ENCODE assay signal across 11 mouse cellular contexts in genomic region chr11:33872716-33873048, GRCm38 (mm10).
A peak's percentile ranks its signal among the peaks of the same experiment; 100 is the strongest.
DNase-seq lines count a peak whose midpoint lies in the region; ATAC-seq and TF ChIP-seq lines count a peak whose summit lies in the region.
"Had no signal": no experiment of that assay in that cellular context is flagged by ENCODE, and none has a peak within 500 bp of the region (broad histone marks: within the 10 kb centered on the region; RNA-seq: fewer than 3 reads in every experiment).

No protein-coding gene starts in this region.

- peak overlapping the region; percentile 28 for H3K4me2 ChIP-seq in heart, embryonic 13.5 days
- no peak overlapping the region for H3K4me2 ChIP-seq in lung, embryonic 14.5 days
- H3K4me2 ChIP-seq in hindbrain, embryonic 16.5 days (ENCODE audit: low read length), result no peak overlapping the region
- H3K4me2 ChIP-seq in liver, postnatal 0 days (ENCODE audit: low read depth, low read length), result no peak overlapping the region
- H3K4me2 ChIP-seq: hindbrain, embryonic 15.5 days had no signal

- H3K9me3 ChIP-seq in heart, embryonic 13.5 days, result peaks cover 10% of the 10 kb centered on the region; the same call in 1 of the 2 replicates
- H3K9me3 ChIP-seq in lung, embryonic 14.5 days (ENCODE audit: low read depth, low read length), result no peaks in the 10 kb centered on the region
- H3K9me3 ChIP-seq in hindbrain, embryonic 16.5 days (ENCODE audit: control insufficient read depth, low read length), result no peaks in the 10 kb centered on the region
- no peaks in the 10 kb centered on the region for H3K9me3 ChIP-seq in liver, postnatal 0 days (ENCODE audit: low read length)
- H3K9me3 ChIP-seq: hindbrain, embryonic 15.5 days had no signal

- no peak for DNase-seq in heart, postnatal 25 days (ENCODE audit: low spot score)
- DNase-seq in lung, embryonic 14.5 days, result no peak
- no peak for DNase-seq in lung, adult 18-20 months
- no peak for DNase-seq in liver, postnatal 0 days
- no peak for DNase-seq in natural killer cell, adult 2 months (ENCODE audit: low spot score in 2 of 2)
- DNase-seq in cerebellum, postnatal 4 days (ENCODE audit: low spot score in 2 of 2), result no peak
- DNase-seq: cerebellum, adult 18-20 months had no signal

- H3K27ac ChIP-seq in heart, embryonic 13.5 days (replicated peaks), result peak overlapping the region; percentile 82
- H3K27ac ChIP-seq in lung, embryonic 14.5 days (ENCODE audit: low read depth), result peak overlapping the region; percentile 81
- H3K27ac ChIP-seq in hindbrain, embryonic 16.5 days (ENCODE audit: low read depth, low read length), result no peak overlapping the region
- 0 out of 2 replicates have a peak overlapping the region, but pooled peaks have one; percentile 17 for H3K27ac ChIP-seq in liver, postnatal 0 days (ENCODE audit: low read depth)
- H3K27ac ChIP-seq: hindbrain, embryonic 15.5 days had no signal

- no peak overlapping the region for H3K4me3 ChIP-seq in heart, embryonic 13.5 days
- H3K4me3 ChIP-seq in lung, embryonic 14.5 days (ENCODE audit: low read depth, low read length), result no peak overlapping the region
- H3K4me3 ChIP-seq in hindbrain, embryonic 16.5 days (ENCODE audit: low read length), result no peak overlapping the region
- no peak overlapping the region for H3K4me3 ChIP-seq in liver, postnatal 0 days (ENCODE audit: low read depth, low read length)
- H3K4me3 ChIP-seq: hindbrain, embryonic 15.5 days; megakaryocyte, embryonic 14.5 days had no signal

- intact Hi-C loops in heart, postnatal 25 days (cut with DNase I), result no loop called here

- ATAC-seq in heart, embryonic 13.5 days (ENCODE audit: extremely low read depth, insufficient number of reproducible peaks, low FRiP score, low TSS enrichment), result no peak
- ATAC-seq in lung, embryonic 14.5 days (ENCODE audit: insufficient read depth), result peak; percentile 57; the same call in 1 of the 2 replicates
- ATAC-seq in hindbrain, embryonic 16.5 days, result peak; percentile 56; the same call in 1 of the 2 replicates
- ATAC-seq in liver, postnatal 0 days, result no peak

- TF ChIP-seq CTCF in lung, embryonic 14.5 days (IDR thresholded peaks at IDR 0.05; ENCODE audit: low read depth), result no peak
- TF ChIP-seq CTCF in liver, postnatal 0 days (IDR thresholded peaks at IDR 0.05; ENCODE audit: low read depth), result no peak

- H3K9ac ChIP-seq in heart, embryonic 13.5 days, result 0 out of 2 replicates have a peak overlapping the region, but pooled peaks have one; percentile 34
- no peak overlapping the region for H3K9ac ChIP-seq in lung, embryonic 14.5 days
- no peak overlapping the region for H3K9ac ChIP-seq in hindbrain, embryonic 16.5 days (ENCODE audit: low read depth, low read length)
- no peak overlapping the region for H3K9ac ChIP-seq in liver, postnatal 0 days (replicated peaks)
- H3K9ac ChIP-seq: hindbrain, embryonic 15.5 days had no signal

- WGBS in heart, embryonic 13.5 days, result 53% methylated on average over 2 of the region's 2 CpGs
- WGBS in lung, embryonic 14.5 days, result 27% methylated on average over 2 of the region's 2 CpGs
- 55% methylated on average over 2 of the region's 2 CpGs for WGBS in hindbrain, embryonic 16.5 days
- 78% methylated on average over 2 of the region's 2 CpGs for WGBS in liver, postnatal 0 days (ENCODE audit: insufficient replicate concordance)

- H3K27me3 ChIP-seq in heart, embryonic 13.5 days (replicated peaks), result no peaks in the 10 kb centered on the region
- no peaks in the 10 kb centered on the region for H3K27me3 ChIP-seq in lung, embryonic 14.5 days (ENCODE audit: insufficient read depth, low read length)
- H3K27me3 ChIP-seq in hindbrain, embryonic 16.5 days (replicated peaks; ENCODE audit: control insufficient read depth, insufficient read depth, low read length), result no peaks in the 10 kb centered on the region
- no peaks in the 10 kb centered on the region for H3K27me3 ChIP-seq in liver, postnatal 0 days (ENCODE audit: insufficient read depth, low read length)
- H3K27me3 ChIP-seq: hindbrain, embryonic 15.5 days had no signal

- H3K4me1 ChIP-seq in heart, embryonic 13.5 days, result peaks cover 26% of the 10 kb centered on the region
- H3K4me1 ChIP-seq in lung, embryonic 14.5 days (ENCODE audit: insufficient read depth), result peaks cover 16% of the 10 kb centered on the region
- peaks cover 6% of the 10 kb centered on the region for H3K4me1 ChIP-seq in hindbrain, embryonic 16.5 days (ENCODE audit: control insufficient read depth, insufficient read depth, low read depth, low read length)
- peaks cover 22% of the 10 kb centered on the region for H3K4me1 ChIP-seq in liver, postnatal 0 days (ENCODE audit: insufficient read depth)
- H3K4me1 ChIP-seq: megakaryocyte, embryonic 14.5 days had no signal

- TF ChIP-seq EP300 in liver, postnatal 0 days (IDR thresholded peaks at IDR 0.05; ENCODE audit: low read depth), result no peak

- no peaks in the 10 kb centered on the region for H3K36me3 ChIP-seq in heart, embryonic 13.5 days
- no peaks in the 10 kb centered on the region for H3K36me3 ChIP-seq in lung, embryonic 14.5 days (ENCODE audit: insufficient read depth)
- no peaks in the 10 kb centered on the region for H3K36me3 ChIP-seq in hindbrain, embryonic 16.5 days (ENCODE audit: control insufficient read depth, insufficient read depth, low read length)
- H3K36me3 ChIP-seq in liver, postnatal 0 days (replicated peaks; ENCODE audit: insufficient read depth, low read length), result no peaks in the 10 kb centered on the region
- H3K36me3 ChIP-seq: hindbrain, embryonic 15.5 days had no signal

Comparison
In these comparisons a context has a peak if more than half of its experiments do, and no peak if none do; other contexts are left out.
1. ATAC-seq: peak in lung, embryonic 14.5 days (single experiment) and hindbrain, embryonic 16.5 days (single experiment); none in heart, embryonic 13.5 days (single experiment) and liver, postnatal 0 days (single experiment).